Mouse (Mus musculus) sigmoid colon, adult 10 weeks (tissue): Measurements from ENCODE around the gene Kyat3. TPM values are rescaled to one million over a fixed set of nuclear protein-coding genes. Genes with fewer than 3 reads are reported as not detected.

Experiments used
- polyA plus RNA-seq: library from polyadenylated mRNA; stranded (reverse); fragments of 350-450 nt; fragmentation: Illumina TruSeq; extraction: RNeasy Lipid Tissue Mini Kit (QIAGEN cat#74804); gene quantifications from one replicate; pipeline ENCODE4 v1.2.3, GENCODE M21; 2014; ENCODE audit warnings: low read depth, low replicate concordance

The Kyat3 gene
- polyA plus RNA-seq, result 18.6 TPM

GRCm38 (mm10) chr3:142700442-142701322 is at the start of gene Kyat3:
TSS of gene Kyat3 (plus strand) at chr3:142701051.

GRCm38 (mm10) chr3:142764995-142765777 is 64.3 kb downstream of the Kyat3 start, which contains the start of gene Gtf2b:
TSS of gene Gtf2b (plus strand) at chr3:142765045.

Other genes starting within 250 kb of the Kyat3 start
- gene Gbp5, start 207.1 kb upstream of the Kyat3 start, polyA plus RNA-seq, result 8.7 TPM
- gene Gbp7, start 170.7 kb upstream of the Kyat3 start, polyA plus RNA-seq, result 38.3 TPM
- 24.2 TPM for gene Gbp3, start 141.0 kb upstream of the Kyat3 start, polyA plus RNA-seq
- 5.6 TPM for gene Gbp2b, start 106.2 kb upstream of the Kyat3 start, polyA plus RNA-seq
- 66.9 TPM for gene Gbp2, start 80.4 kb upstream of the Kyat3 start, polyA plus RNA-seq
- 56.7 TPM for gene Gtf2b, start 64.0 kb downstream of the Kyat3 start, polyA plus RNA-seq
- gene Pkn2, start 181.0 kb downstream of the Kyat3 start, polyA plus RNA-seq, result 152 TPM